Mouse (Mus musculus) heart, embryonic 15.5 days (tissue): ENCODE measurements at regions not wholly inside any gene's neighbourhood (a gene's known extent, or its start where the extent isn't known, plus 50 kb on each side); places are given as distances from the start of the nearest gene placed in this dataset.
A peak's percentile ranks its signal among the peaks of the same experiment; 100 is the strongest.

ENCODE experiments used
- ATAC-seq: fragments of 200-750 bp; cut with Nextera tagmentation; replicated peaks from 2 replicates; pipeline ENCODE4 v1.8.0; 2017; ENCODE audit warnings: low read depth, moderate TSS enrichment; ENCODE audit not compliant: insufficient number of reproducible peaks, insufficient read depth, low FRiP score
- H3K27ac ChIP-seq: fragments of 300-500 bp; sonication (generic); 2 replicates; pipeline ENCODE4 v1.5.1; 2015; ENCODE audit warnings: mild to moderate bottlenecking, inconsistent platforms
- H3K27me3 ChIP-seq: fragments of 300-500 bp; sonication (generic); 2 replicates; pipeline ENCODE4 v1.6.1; 2015; ENCODE audit warnings: inconsistent platforms
- H3K36me3 ChIP-seq: fragments of 300-500 bp; sonication (generic); 2 replicates; pipeline ENCODE4 v1.6.1; 2015; ENCODE audit warnings: mild to moderate bottlenecking, inconsistent platforms
- H3K4me1 ChIP-seq: fragments of 300-500 bp; sonication (generic); replicated peaks from 2 replicates; pipeline ENCODE4 v1.6.1; 2015; ENCODE audit warnings: inconsistent platforms
- H3K4me2 ChIP-seq: fragments of 300-500 bp; sonication (generic); 2 replicates; pipeline ENCODE4 v1.6.1; 2015; ENCODE audit warnings: inconsistent platforms, mild to moderate bottlenecking, moderate library complexity
- H3K4me3 ChIP-seq: fragments of 300-500 bp; sonication (generic); 2 replicates; pipeline ENCODE4 v1.5.1; 2015; ENCODE audit warnings: mild to moderate bottlenecking, inconsistent platforms
- H3K9ac ChIP-seq: fragments of 300-500 bp; sonication (generic); 2 replicates; pipeline ENCODE4 v1.6.1; 2015; ENCODE audit warnings: mild to moderate bottlenecking, inconsistent platforms
- H3K9me3 ChIP-seq: fragments of 300-500 bp; sonication (generic); replicated peaks from 2 replicates; pipeline ENCODE4 v1.6.1; 2016; ENCODE audit warnings: inconsistent platforms
- WGBS: fragments of 180-500 bp; shearing (Covaris S2); methylation state at CpG from one replicate; pipeline ENCODE4 v1.1.7; 2015; ENCODE audit warnings: mixed read lengths; 5-methylcytosine and 5-hydroxymethylcytosine counted together

GRCm38 (mm10) chr15:59154407-59155288, 265.6 kb downstream of the Gm49356 start:
- ATAC-seq: peak; percentile 50; the same call in 1 of the 2 replicates
- Histone ChIP-seq H3K9me3 (no peaks in the 10 kb centered on the region), H3K4me2 (no peak overlapping the region), H3K4me1 (peaks cover 26% of the 10 kb centered on the region), H3K36me3 (no peaks in the 10 kb centered on the region), H3K4me3 (no peak overlapping the region), H3K27ac (peak overlapping the region; percentile 62), H3K27me3 (no peaks in the 10 kb centered on the region), H3K9ac (no peak overlapping the region)
- 34% methylated on average over 6 of the region's 6 CpGs for WGBS

DNA sequence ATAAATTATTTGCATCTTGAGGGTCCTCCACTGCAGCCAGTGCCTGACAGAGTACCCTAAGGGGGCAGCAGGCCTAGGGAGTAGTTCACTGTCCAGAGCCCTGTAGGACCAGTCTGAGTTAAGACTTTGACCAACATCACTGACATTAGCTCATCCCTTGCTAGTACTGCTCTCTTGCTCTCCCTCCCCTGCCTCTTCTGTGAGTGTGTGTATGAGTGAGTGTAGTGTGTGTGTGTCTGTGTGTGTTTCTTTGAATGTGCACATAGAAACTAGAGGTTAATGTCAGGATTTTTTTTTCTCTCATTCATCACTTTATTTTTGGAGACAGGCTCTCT, 266.2 kb downstream of the Gm49356 start:
- ATAC-seq: no peak
- Histone ChIP-seq H3K36me3 (no peaks in the 10 kb centered on the region), H3K4me1 (peaks cover 26% of the 10 kb centered on the region), H3K9ac (no peak overlapping the region), H3K9me3 (no peaks in the 10 kb centered on the region), H3K27ac (no peak overlapping the region), H3K4me3 (no peak overlapping the region), H3K4me2 (no peak overlapping the region), H3K27me3 (no peaks in the 10 kb centered on the region)

- Histone ChIP-seq H3K27me3 (no peaks in the 10 kb centered on the region), H3K27ac (no peak overlapping the region), H3K36me3 (no peaks in the 10 kb centered on the region), H3K4me1 (peaks cover 26% of the 10 kb centered on the region), H3K4me2 (no peak overlapping the region), H3K9ac (no peak overlapping the region), H3K4me3 (no peak overlapping the region), H3K9me3 (no peaks in the 10 kb centered on the region)
- no peak for ATAC-seq
- 87% methylated on average over 7 of the region's 7 CpGs for WGBS
These were observed 267.2 kb downstream of the Gm49356 start for GRCm38 (mm10) chr15:59156328-59156727.

DNA sequence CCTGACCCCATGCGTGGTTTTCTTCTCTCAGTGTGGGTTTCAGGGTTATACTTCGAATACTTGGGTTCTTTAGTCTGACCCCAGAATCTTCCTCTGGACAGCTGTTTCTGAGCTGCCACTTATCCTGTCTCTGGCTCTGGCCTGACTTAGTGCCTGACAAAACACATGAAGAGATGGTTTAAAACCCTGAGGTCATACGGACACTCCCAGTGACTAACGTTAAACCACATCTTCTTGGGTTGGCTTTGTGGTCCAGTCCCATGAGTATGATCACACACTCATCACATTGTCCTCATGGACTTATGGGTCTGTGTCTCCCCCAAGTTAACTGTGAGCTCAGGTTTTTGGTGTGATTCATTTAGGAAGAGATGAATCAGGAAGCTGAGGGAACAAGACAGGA, 269.7 kb downstream of the Gm49356 start:
- Histone ChIP-seq H3K36me3 (no peaks in the 10 kb centered on the region), H3K9me3 (no peaks in the 10 kb centered on the region), H3K9ac (no peak overlapping the region), H3K27me3 (no peaks in the 10 kb centered on the region), H3K4me1 (peaks cover 26% of the 10 kb centered on the region), H3K4me2 (no peak overlapping the region), H3K27ac (no peak overlapping the region), H3K4me3 (no peak overlapping the region)
- no peak for ATAC-seq
- WGBS: 85% methylated on average over 4 of the region's 4 CpGs

- WGBS: 91% methylated on average over 15 of the region's 17 CpGs
- Histone ChIP-seq H3K9ac (no peak overlapping the region), H3K9me3 (no peaks in the 10 kb centered on the region)
These were observed 272.1 kb downstream of the Gm49356 start for GRCm38 (mm10) chr15:59160931-59161920.

DNA sequence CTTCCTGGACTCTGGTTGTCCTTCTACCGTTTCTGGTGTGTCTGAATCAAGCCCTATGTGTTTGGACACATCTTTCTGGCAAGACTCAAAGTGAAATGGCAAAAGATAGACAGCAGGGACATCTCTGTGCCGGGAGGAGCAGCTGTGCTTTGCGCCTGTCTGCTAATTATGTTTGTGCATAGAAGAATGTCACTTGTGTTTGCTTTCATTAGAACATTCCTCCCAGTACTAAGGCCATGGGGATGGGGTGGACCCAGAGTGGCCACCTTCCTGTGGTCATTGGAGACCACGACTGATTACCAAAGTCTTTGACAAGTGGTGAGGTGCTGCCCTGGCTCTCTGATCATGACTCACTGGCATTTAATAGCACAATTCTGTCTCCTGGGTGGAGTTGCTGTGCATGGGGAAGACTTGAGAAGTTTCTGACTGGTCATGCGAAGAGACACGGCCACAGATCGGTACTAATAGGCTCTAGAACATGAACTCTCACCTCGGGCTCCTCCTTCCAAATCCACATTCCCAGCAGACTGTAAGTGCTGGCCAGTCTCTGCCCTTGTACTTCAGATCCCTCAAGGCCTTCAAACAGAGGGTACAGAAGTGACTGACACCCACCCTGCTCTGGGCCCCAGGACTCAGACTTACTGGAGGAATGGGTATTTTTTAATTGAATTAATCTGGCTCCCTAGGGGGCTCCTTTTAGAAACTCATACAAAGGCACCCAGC, 279.0 kb downstream of the Gm49356 start:
- Histone ChIP-seq H3K4me3 (no peak overlapping the region), H3K27ac (no peak overlapping the region), H3K4me2 (no peak overlapping the region), H3K4me1 (peaks cover 14% of the 10 kb centered on the region), H3K9ac (no peak overlapping the region), H3K9me3 (no peaks in the 10 kb centered on the region), H3K36me3 (no peaks in the 10 kb centered on the region), H3K27me3 (no peaks in the 10 kb centered on the region)
- 86% methylated on average over 8 of the region's 8 CpGs for WGBS
- no peak for ATAC-seq

More at GRCm38 (mm10) chr15:59160931-59161920, 272.1 kb downstream of the Gm49356 start:
- peaks cover 10% of the 10 kb centered on the region for H3K4me1 ChIP-seq
- no peaks in the 10 kb centered on the region for H3K36me3 ChIP-seq
- H3K4me2 ChIP-seq: no peak overlapping the region
- H3K27me3 ChIP-seq: no peaks in the 10 kb centered on the region
- H3K27ac ChIP-seq: no peak overlapping the region
- no peak for ATAC-seq
- H3K4me3 ChIP-seq: no peak overlapping the region

DNA sequence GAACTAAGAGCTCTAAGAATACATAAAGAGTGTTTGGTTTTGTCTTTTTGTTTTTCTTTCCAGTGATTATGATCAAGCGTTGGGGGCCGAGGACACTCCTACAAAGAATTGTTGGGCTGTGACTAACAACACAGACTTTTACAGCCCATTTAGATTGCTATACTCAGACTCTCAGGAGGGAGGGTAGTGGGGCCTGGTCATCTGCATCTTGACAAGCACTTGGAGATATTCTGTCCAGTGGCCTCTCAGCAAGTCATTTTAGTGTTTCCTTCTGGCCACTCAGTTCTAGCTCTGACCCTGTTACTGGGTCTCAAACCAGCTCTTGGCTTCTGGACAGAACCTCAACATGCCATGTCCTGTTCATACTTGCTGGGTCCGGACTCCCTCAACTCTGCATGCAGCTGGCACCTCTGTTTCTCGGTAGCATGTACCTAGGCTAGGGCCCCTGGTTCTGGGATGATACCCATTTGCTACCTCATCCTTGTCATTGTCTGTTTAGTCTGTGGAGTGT, 279.6 kb downstream of the Gm49356 start:
- 79% methylated on average over 4 of the region's 4 CpGs for WGBS
- no peak for ATAC-seq
- no peak overlapping the region for H3K9ac ChIP-seq
- H3K4me3 ChIP-seq: no peak overlapping the region
- no peaks in the 10 kb centered on the region for H3K27me3 ChIP-seq
- no peaks in the 10 kb centered on the region for H3K36me3 ChIP-seq
- H3K4me2 ChIP-seq: no peak overlapping the region
- H3K9me3 ChIP-seq: no peaks in the 10 kb centered on the region
- peaks cover 20% of the 10 kb centered on the region for H3K4me1 ChIP-seq
- H3K27ac ChIP-seq: no peak overlapping the region

GRCm38 (mm10) chr15:59169237-59169797, 280.2 kb downstream of the Gm49356 start:
- Histone ChIP-seq H3K4me2 (no peak overlapping the region), H3K27me3 (no peaks in the 10 kb centered on the region), H3K9me3 (no peaks in the 10 kb centered on the region), H3K4me3 (no peak overlapping the region), H3K36me3 (no peaks in the 10 kb centered on the region), H3K4me1 (peaks cover 26% of the 10 kb centered on the region), H3K27ac (no peak overlapping the region), H3K9ac (no peak overlapping the region)
- WGBS: 84% methylated on average over 12 of the region's 12 CpGs
- no peak for ATAC-seq

DNA sequence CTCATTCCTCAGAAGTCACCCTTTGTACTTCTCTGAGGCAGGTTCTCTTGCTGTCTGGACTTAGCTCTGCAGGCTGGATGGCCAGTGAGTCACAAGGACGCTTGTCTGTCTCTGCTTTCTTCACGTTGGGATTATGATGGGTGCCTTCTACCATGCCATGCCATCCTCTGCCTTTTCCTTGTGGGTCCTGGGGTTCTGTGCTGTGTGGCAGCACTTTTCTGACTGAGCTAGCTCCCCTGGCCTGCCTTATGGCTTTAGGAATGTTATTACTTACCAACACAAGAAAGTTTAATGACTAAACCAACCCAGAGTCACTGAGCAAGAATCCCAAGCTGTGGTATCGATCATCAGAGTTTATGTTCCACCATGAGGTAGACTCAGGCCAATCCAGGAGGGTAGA, 280.7 kb downstream of the Gm49356 start:
- ATAC-seq: no peak
- Histone ChIP-seq H3K9ac (no peak overlapping the region), H3K9me3 (no peaks in the 10 kb centered on the region), H3K4me1 (peaks cover 31% of the 10 kb centered on the region), H3K27me3 (no peaks in the 10 kb centered on the region), H3K4me3 (no peak overlapping the region), H3K36me3 (no peaks in the 10 kb centered on the region), H3K4me2 (no peak overlapping the region), H3K27ac (no peak overlapping the region)
- 89% methylated on average over 3 of the region's 3 CpGs for WGBS

DNA sequence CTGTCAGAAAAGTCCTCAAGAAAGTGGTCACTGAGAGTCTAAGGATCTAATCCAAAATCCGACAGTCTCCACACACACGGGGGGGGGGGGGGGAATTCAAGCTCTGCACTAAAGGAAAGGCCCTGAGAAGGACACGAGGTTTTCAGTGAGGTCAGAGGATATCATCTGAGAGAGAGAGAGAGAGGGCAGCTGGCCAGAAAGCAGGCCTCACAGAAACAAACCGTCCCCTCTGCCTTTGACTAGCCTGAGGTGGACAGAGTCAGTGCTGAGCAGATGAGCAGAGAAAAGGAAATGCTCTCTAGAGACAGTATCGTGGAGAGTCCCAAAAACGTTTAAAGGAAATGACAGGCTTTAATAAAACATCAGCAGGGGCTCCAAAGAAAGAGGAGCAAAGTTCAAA, 282.0 kb downstream of the Gm49356 start:
- no peaks in the 10 kb centered on the region for H3K27me3 ChIP-seq
- peaks cover 35% of the 10 kb centered on the region for H3K4me1 ChIP-seq
- H3K27ac ChIP-seq: peak overlapping the region; percentile 59

More for the DNA sequence above, 282.0 kb downstream of the Gm49356 start:
- Histone ChIP-seq H3K36me3 (no peaks in the 10 kb centered on the region), H3K4me3 (no peak overlapping the region), H3K9ac (no peak overlapping the region), H3K4me2 (no peak overlapping the region), H3K9me3 (no peaks in the 10 kb centered on the region)
- WGBS: 12% methylated on average over 6 of the region's 6 CpGs
- ATAC-seq: no peak
